Mouse (Mus musculus) small intestine, adult 2 months (tissue): ENCODE results near the gene Adcy2. TPM values are rescaled to one million over a fixed set of nuclear protein-coding genes. Genes with fewer than 3 reads are reported as not detected.

ENCODE experiments used
- H3K27ac ChIP-seq: fragments of 200-500 bp; 2 replicates; pipeline ENCODE4 v1.5.1; 2012; ENCODE audit warnings: low read depth, low read length, control low read depth, inconsistent platforms; ENCODE audit not compliant: insufficient read depth
- H3K27me3 ChIP-seq: fragments of 200-500 bp; 2 replicates; pipeline ENCODE4 v1.6.1; 2012; ENCODE audit warnings: mild to moderate bottlenecking, moderate library complexity, low read length, inconsistent platforms; ENCODE audit not compliant: control insufficient read depth, insufficient read depth
- H3K36me3 ChIP-seq: fragments of 200-500 bp; 2 replicates; pipeline ENCODE4 v1.6.1; 2012; ENCODE audit warnings: mild to moderate bottlenecking, low read length, control low read depth, inconsistent platforms; ENCODE audit not compliant: control insufficient read depth, insufficient read depth
- H3K4me1 ChIP-seq: fragments of 200-500 bp; 2 replicates; pipeline ENCODE4 v1.6.1; 2012; ENCODE audit warnings: low read length, inconsistent platforms, mixed read lengths; ENCODE audit not compliant: control insufficient read depth, insufficient read depth, insufficient read length
- H3K4me3 ChIP-seq: fragments of 200-500 bp; 2 replicates; pipeline ENCODE4 v1.5.1; 2012; ENCODE audit warnings: low read depth, mild to moderate bottlenecking, control low read depth, inconsistent platforms, low read length, moderate library complexity
- CTCF ChIP-seq: fragments of 200-500 bp; IDR thresholded peaks from 2 replicates; pipeline ENCODE4 v1.5.1; 2012; ENCODE audit warnings: low read depth, mild to moderate bottlenecking, control low read depth, inconsistent platforms, low read length, moderate library complexity, mixed read lengths; ENCODE audit not compliant: insufficient replicate concordance, insufficient read length; ENCODE audit errors: extremely low read depth
- POLR2A ChIP-seq: fragments of 200-500 bp; IDR thresholded peaks from 2 replicates; pipeline ENCODE4 v1.6.1; 2012; ENCODE audit warnings: low read depth, mild to moderate bottlenecking, control low read depth, inconsistent platforms, low read length, moderate library complexity
- WGBS: fragments of 180-500 bp; shearing (Covaris S2); methylation state at CpG from one replicate; pipeline ENCODE4 v1.1.7; 2018; 5-methylcytosine and 5-hydroxymethylcytosine counted together
- polyA plus RNA-seq: library from polyadenylated mRNA; depleted of rRNA; stranded (reverse); fragments of >200 nt; gene quantifications from 2 replicates; pipeline ENCODE4 v1.2.3, GENCODE M21; 2012

The Adcy2 gene
- polyA plus RNA-seq, 1 experiment, result 0.51 TPM

DNA sequence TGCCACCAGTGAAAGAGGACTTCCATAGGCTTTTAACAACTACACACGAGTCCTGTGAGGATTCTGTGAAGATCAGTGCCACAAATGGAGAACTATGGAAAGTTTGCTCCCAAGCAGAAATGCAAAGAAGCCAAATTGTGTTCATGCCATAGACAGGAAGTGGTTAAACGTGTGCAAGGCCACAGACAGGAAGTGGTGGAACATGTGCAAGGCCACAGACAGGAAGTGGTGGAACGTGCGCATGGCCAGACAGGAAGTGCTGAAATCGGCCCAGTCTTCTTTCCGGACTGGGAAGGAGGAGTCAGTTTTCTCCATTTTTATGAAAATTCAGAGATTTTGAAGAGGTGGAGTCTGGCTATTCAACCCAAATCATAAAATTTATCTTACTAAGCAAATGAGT is 70.9 kb downstream of the Adcy2 start:
- H3K4me3 ChIP-seq, result no peak overlapping the region
- TF ChIP-seq POLR2A, result no peak
- TF ChIP-seq CTCF, result no peak

GRCm38 (mm10) chr13:68913666-68914288 is 85.6 kb downstream of the Adcy2 start:
- Histone ChIP-seq H3K36me3 (no peaks in the 10 kb centered on the region), H3K27me3 (no peaks in the 10 kb centered on the region), H3K27ac (no peak overlapping the region), H3K4me1 (no peaks in the 10 kb centered on the region), H3K4me3 (no peak overlapping the region)
- 72% methylated on average over 11 of the region's 11 CpGs for WGBS
- no peak for TF ChIP-seq CTCF
- TF ChIP-seq POLR2A, result no peak

More for the DNA sequence above, 70.9 kb downstream of the Adcy2 start:
- H3K27ac ChIP-seq, result no peak overlapping the region
- no peaks in the 10 kb centered on the region for H3K36me3 ChIP-seq
- no peaks in the 10 kb centered on the region for H3K4me1 ChIP-seq
- H3K27me3 ChIP-seq, result no peaks in the 10 kb centered on the region
- 67% methylated on average over 6 of the region's 6 CpGs for WGBS

- 50% methylated on average over 1 of the region's 1 CpGs for WGBS
Measured at GRCm38 (mm10) chr13:68906667-68907066, 92.7 kb downstream of the Adcy2 start.

GRCm38 (mm10) chr13:68902708-68903107 is 96.6 kb downstream of the Adcy2 start:
- no peak for TF ChIP-seq CTCF
- TF ChIP-seq POLR2A, result no peak
- no peaks in the 10 kb centered on the region for H3K36me3 ChIP-seq
- H3K4me1 ChIP-seq, result no peaks in the 10 kb centered on the region
- H3K4me3 ChIP-seq, result no peak overlapping the region
- WGBS, result 81% methylated on average over 1 of the region's 1 CpGs
- H3K27ac ChIP-seq, result no peak overlapping the region
- H3K27me3 ChIP-seq, result no peaks in the 10 kb centered on the region

More at GRCm38 (mm10) chr13:68906667-68907066, 92.7 kb downstream of the Adcy2 start:
- TF ChIP-seq CTCF (no peak), POLR2A (no peak)
- no peaks in the 10 kb centered on the region for H3K36me3 ChIP-seq
- H3K4me3 ChIP-seq, result no peak overlapping the region
- H3K27me3 ChIP-seq, result no peaks in the 10 kb centered on the region
- H3K27ac ChIP-seq, result no peak overlapping the region
- H3K4me1 ChIP-seq, result no peaks in the 10 kb centered on the region

DNA sequence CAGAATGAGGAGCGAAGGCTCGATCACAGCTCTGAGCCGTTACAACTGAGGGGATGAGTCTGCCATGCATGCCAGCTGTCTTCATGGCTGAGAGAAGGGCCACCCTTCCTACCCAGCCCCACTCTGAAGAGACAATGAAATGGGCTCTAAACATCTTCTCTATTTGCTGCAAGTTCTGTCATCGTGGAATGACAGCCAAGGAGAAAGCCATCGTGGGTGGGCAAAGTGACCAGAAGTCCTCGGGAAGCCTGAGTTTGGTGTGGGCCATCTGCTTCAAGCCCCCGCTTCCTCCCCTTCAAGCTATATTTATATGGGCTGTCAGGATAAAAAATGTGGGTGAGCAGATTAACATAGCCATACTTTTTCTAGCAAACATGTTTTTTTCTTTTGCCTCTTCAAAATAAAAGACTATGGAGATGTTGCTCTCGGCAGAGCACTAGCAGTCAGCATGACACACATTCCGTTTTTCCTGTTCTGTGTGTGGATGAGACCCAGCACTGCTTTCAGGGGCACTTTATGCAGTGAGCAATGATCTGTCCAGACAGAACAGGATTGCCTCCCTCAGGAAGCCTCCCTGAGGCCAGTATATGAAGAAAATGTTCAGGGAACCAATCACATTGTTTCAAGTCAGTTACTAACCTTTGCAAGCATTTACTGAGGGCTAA is 109.3 kb downstream of the Adcy2 start:
- no peak overlapping the region for H3K27ac ChIP-seq

DNA sequence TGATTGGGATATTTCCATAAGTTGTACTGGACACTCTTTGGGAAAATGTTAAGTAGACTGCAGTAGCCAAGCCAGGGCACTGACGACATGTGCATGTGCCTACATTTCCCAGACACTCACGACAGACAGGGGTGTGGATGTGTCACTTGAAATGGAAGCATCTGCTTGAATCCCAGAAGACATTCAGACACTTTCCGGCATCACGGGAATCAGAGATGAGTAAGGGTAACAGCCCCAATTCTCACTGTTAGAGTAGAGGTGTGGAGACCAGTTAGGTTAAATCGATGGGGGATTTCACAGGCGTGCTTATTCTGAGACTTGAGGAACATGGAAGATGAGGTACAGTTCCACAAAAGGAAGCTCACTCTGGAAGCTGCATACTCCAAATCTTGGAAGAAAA is 130.6 kb downstream of the Adcy2 start:
- 91% methylated on average over 6 of the region's 6 CpGs for WGBS
- Histone ChIP-seq H3K4me3 (no peak overlapping the region), H3K36me3 (no peaks in the 10 kb centered on the region), H3K27ac (no peak overlapping the region), H3K4me1 (no peaks in the 10 kb centered on the region), H3K27me3 (no peaks in the 10 kb centered on the region)
- TF ChIP-seq CTCF, result no peak
- TF ChIP-seq POLR2A, result no peak

More for the DNA sequence above, 109.3 kb downstream of the Adcy2 start:
- TF ChIP-seq CTCF (no peak), POLR2A (no peak)
- no peaks in the 10 kb centered on the region for H3K27me3 ChIP-seq
- no peaks in the 10 kb centered on the region for H3K4me1 ChIP-seq
- no peak overlapping the region for H3K4me3 ChIP-seq
- WGBS, result 80% methylated on average over 9 of the region's 9 CpGs
- H3K36me3 ChIP-seq, result no peaks in the 10 kb centered on the region

DNA sequence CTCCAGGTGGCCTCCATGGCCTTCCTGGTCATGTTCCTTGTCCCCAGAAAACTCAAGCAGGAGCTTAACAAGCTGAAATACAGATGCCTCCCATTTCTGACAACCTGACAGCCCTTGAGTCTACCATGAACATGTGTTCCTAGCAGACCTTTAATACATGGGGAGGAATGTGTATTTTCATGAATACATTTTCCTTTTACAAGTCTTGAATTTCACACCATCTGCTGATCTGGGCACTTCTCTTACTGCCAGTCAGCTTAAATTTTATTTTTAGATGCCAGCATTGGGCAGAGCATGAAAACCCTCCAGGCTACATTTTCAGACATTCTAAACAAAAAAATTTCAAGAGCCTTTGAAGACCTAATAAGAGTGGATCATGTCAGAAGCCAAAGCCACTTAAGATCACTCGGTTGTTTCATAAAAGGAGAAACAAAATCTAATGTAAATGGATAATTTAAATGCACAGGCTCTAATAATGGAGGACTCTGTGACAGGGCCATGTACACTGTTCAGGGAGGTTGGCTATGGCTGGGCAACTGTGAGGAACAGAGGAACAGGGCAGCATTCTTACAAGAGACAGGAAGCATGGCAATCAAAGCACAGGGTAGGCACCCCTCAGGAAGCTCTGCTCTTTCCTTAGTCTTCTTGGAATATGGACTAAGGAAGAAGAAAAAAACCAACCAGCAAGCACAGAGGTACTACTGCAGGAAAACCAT is 131.2 kb downstream of the Adcy2 start:
- TF ChIP-seq CTCF (no peak), POLR2A (no peak)
- WGBS, result 91% methylated on average over 1 of the region's 1 CpGs

More for the DNA sequence above, 131.2 kb downstream of the Adcy2 start:
- no peak overlapping the region for H3K4me3 ChIP-seq
- no peaks in the 10 kb centered on the region for H3K4me1 ChIP-seq
- no peaks in the 10 kb centered on the region for H3K36me3 ChIP-seq
- no peaks in the 10 kb centered on the region for H3K27me3 ChIP-seq
- H3K27ac ChIP-seq, result no peak overlapping the region
